Mouse (Mus musculus) neural tube, embryonic 14.5 days (tissue): ENCODE data around the gene Ssu72. TPM values are rescaled to one million over a fixed set of nuclear protein-coding genes. Genes with fewer than 3 reads are reported as not detected.

ENCODE experiments used
- ATAC-seq: fragments of 200-750 bp; cut with Nextera tagmentation; 2 replicates; pipeline ENCODE4 v1.8.0; 2017; ENCODE audit warnings: low read depth, mild to moderate bottlenecking, moderate TSS enrichment, moderate library complexity
- H3K27ac ChIP-seq: fragments of 300-500 bp; sonication (generic); 2 replicates; pipeline ENCODE4 v1.5.1; 2014; ENCODE audit warnings: low read depth, mild to moderate bottlenecking, control low read depth, low read length, moderate library complexity, mixed read lengths
- H3K27me3 ChIP-seq: fragments of 300-500 bp; sonication (generic); 2 replicates; pipeline ENCODE4 v1.6.1; 2014; ENCODE audit warnings: low read length; ENCODE audit not compliant: control insufficient read depth, insufficient read depth
- H3K36me3 ChIP-seq: fragments of 300-500 bp; sonication (generic); 2 replicates; pipeline ENCODE4 v1.6.1; 2014; ENCODE audit warnings: low read length, mixed read lengths; ENCODE audit not compliant: control insufficient read depth, insufficient read depth
- H3K4me1 ChIP-seq: fragments of 300-500 bp; sonication (generic); 2 replicates; pipeline ENCODE4 v1.6.1; 2014; ENCODE audit warnings: low read length; ENCODE audit not compliant: control insufficient read depth, insufficient read depth
- H3K4me2 ChIP-seq: fragments of 300-500 bp; sonication (generic); 2 replicates; pipeline ENCODE4 v1.6.1; 2014; ENCODE audit warnings: mild to moderate bottlenecking, low read depth, low read length, control low read depth
- H3K4me3 ChIP-seq: fragments of 300-500 bp; sonication (generic); 2 replicates; pipeline ENCODE4 v1.5.1; 2014; ENCODE audit warnings: low read depth, low read length, control low read depth, mixed read lengths
- H3K9ac ChIP-seq: fragments of 300-500 bp; sonication (generic); replicated peaks from 2 replicates; pipeline ENCODE4 v1.6.1; 2014; ENCODE audit warnings: low read depth, mild to moderate bottlenecking, control low read depth, low read length, mixed read lengths
- H3K9me3 ChIP-seq: fragments of 300-500 bp; sonication (generic); 2 replicates; pipeline ENCODE4 v1.6.1; 2016; ENCODE audit warnings: low read length; ENCODE audit not compliant: control insufficient read depth
- WGBS: fragments of 180-500 bp; shearing (Covaris S2); extraction: QIAGEN DNeasy Blood & Tissue Kit; methylation state at CpG from one replicate; pipeline ENCODE4 v1.1.7; 2014; 5-methylcytosine and 5-hydroxymethylcytosine counted together
- polyA plus RNA-seq: library from polyadenylated mRNA; unstranded; fragments of >200 nt; fragmentation: Nextera tagmentation; extraction: Ambion mirVana; gene quantifications from 2 replicates; pipeline ENCODE4 v1.2.1, GENCODE M21; 2014

Gene Ssu72
- polyA plus RNA-seq, 1 experiment from 2014 or later: 172 TPM

DNA sequence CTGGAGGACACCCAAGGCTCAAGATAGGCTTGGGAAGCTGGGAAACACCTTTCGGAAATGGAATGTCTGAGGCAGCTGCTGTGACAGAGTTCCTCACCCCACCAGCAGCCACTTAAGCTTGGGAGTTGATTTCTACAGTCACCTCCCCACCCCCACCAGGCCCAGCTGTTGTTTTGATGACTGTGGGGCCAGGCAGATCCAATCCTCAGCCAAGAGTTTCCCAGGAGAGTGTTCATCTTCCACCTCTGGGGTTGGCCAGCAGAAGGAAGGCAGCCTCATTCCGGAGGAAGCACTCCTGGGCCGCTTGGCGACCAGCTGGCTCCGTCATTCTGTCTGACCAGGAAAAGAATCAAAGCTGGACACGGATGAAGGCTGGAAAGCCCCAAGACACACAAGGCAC, 76.3 kb downstream of the Ssu72 start:
- H3K27ac ChIP-seq: no peak overlapping the region
- H3K4me1 ChIP-seq: peaks cover 7% of the 10 kb centered on the region; the same call in 1 of the 2 replicates
- WGBS: 23% methylated on average over 6 of the region's 6 CpGs

More for the DNA sequence above, 76.3 kb downstream of the Ssu72 start:
- Histone ChIP-seq H3K4me3 (no peak overlapping the region), H3K4me2 (no peak overlapping the region), H3K9ac (no peak overlapping the region), H3K36me3 (no peaks in the 10 kb centered on the region), H3K27me3 (no peaks in the 10 kb centered on the region), H3K9me3 (no peaks in the 10 kb centered on the region)
- no peak for ATAC-seq

Other genes starting within 250 kb of the Ssu72 start
- not detected in 2 replicates for gene Tmem52, start 235.7 kb upstream of the Ssu72 start, polyA plus RNA-seq
- 1,136 and 1,158 TPM in 2 replicates for gene Gnb1, start 213.4 kb upstream of the Ssu72 start, polyA plus RNA-seq
- 79.1 and 93.0 TPM in 2 replicates for gene Nadk, start 142.4 kb upstream of the Ssu72 start, polyA plus RNA-seq
- 21.0 and 21.4 TPM in 2 replicates for gene Slc35e2, start 103.4 kb upstream of the Ssu72 start, polyA plus RNA-seq
- 46.7 and 54.1 TPM in 2 replicates for gene Cdk11b, start 79.9 kb upstream of the Ssu72 start, polyA plus RNA-seq
- not detected in 2 replicates for gene Gm10563, start 59.4 kb upstream of the Ssu72 start, polyA plus RNA-seq
- 1.3 and 6.6 TPM in 2 replicates for gene Mmp23, start 51.4 kb upstream of the Ssu72 start, polyA plus RNA-seq
- 35.5 and 36.8 TPM in 2 replicates for gene Mib2, start 35.6 kb upstream of the Ssu72 start, polyA plus RNA-seq
- gene Fndc10, start 10.5 kb upstream of the Ssu72 start, polyA plus RNA-seq: 8.5 and 10.4 TPM in 2 replicates
- 6.8 and 9.6 TPM in 2 replicates for gene Tmem240, start 30.0 kb downstream of the Ssu72 start, polyA plus RNA-seq
- 82.6 and 85.0 TPM in 2 replicates for gene Atad3a, start 56.3 kb downstream of the Ssu72 start, polyA plus RNA-seq
- 17.4 and 23.1 TPM in 2 replicates for gene Vwa1, start 69.9 kb downstream of the Ssu72 start, polyA plus RNA-seq
- gene Tmem88b, start 81.1 kb downstream of the Ssu72 start, polyA plus RNA-seq: 0.92 and 1.2 TPM in 2 replicates
- gene Ankrd65, start 85.6 kb downstream of the Ssu72 start, polyA plus RNA-seq: not detected in 2 replicates
- 258 and 275 TPM in 2 replicates for gene Mrpl20, start 98.1 kb downstream of the Ssu72 start, polyA plus RNA-seq
- gene Ccnl2, start 107.7 kb downstream of the Ssu72 start, polyA plus RNA-seq: 153 and 173 TPM in 2 replicates
- gene Aurkaip1, start 126.5 kb downstream of the Ssu72 start, polyA plus RNA-seq: 120 and 127 TPM in 2 replicates
- gene Mxra8, start 134.9 kb downstream of the Ssu72 start, polyA plus RNA-seq: 9.6 and 24.0 TPM in 2 replicates
- gene Dvl1, start 142.6 kb downstream of the Ssu72 start, polyA plus RNA-seq: 14.0 and 16.1 TPM in 2 replicates
- gene Tas1r3, start 158.6 kb downstream of the Ssu72 start, polyA plus RNA-seq: 0.45 and 0.47 TPM in 2 replicates
- gene Cptp, start 164.6 kb downstream of the Ssu72 start, polyA plus RNA-seq: 31.4 and 31.8 TPM in 2 replicates
- gene Ints11, start 164.7 kb downstream of the Ssu72 start, polyA plus RNA-seq: 74.9 and 75.8 TPM in 2 replicates
- 53.4 and 57.4 TPM in 2 replicates for gene Pusl1, start 187.0 kb downstream of the Ssu72 start, polyA plus RNA-seq
- 67.8 and 76.7 TPM in 2 replicates for gene Acap3, start 187.0 kb downstream of the Ssu72 start, polyA plus RNA-seq
- gene Ube2j2, start 239.0 kb downstream of the Ssu72 start, polyA plus RNA-seq: 123 and 124 TPM in 2 replicates